Mouse (Mus musculus) bone marrow macrophage, adult 2 months (primary cell): ENCODE measurements around the gene Zfp870.

Experiments used
- CTCF ChIP-seq: IDR thresholded peaks from 2 replicates; pipeline ENCODE4 v1.5.1; 2012; ENCODE audit warnings: low read depth, mild to moderate bottlenecking, low read length, moderate library complexity
- POLR2A ChIP-seq: IDR thresholded peaks from 2 replicates; pipeline ENCODE4 v1.6.1; 2012; ENCODE audit warnings: mild to moderate bottlenecking, low read depth, low read length, borderline replicate concordance

GRCm38 (mm10) chr17:32901751-32902525 is 10.5 kb upstream of the Zfp870 start:
- no peak for TF ChIP-seq CTCF
- no peak for TF ChIP-seq POLR2A
